Mouse (Mus musculus): ENCODE data around the gene Sdk2. TPM values are rescaled to one million over a fixed set of nuclear protein-coding genes. Genes with fewer than 3 reads are reported as not detected.

Sdk2 gene
- polyA plus RNA-seq, 1 experiment from 2014 or later: 4.2 TPM

- no peaks in the 10 kb centered on the region for H3K4me1 ChIP-seq (ENCODE audit: control insufficient read depth, insufficient read depth, low read length)
- WGBS: 92% methylated on average over 11 of the region's 11 CpGs
These were observed 139.6 kb downstream of the Sdk2 start for GRCm38 (mm10) chr11:113927231-113927630.

GRCm38 (mm10) chr11:113923137-113923536, 143.7 kb downstream of the Sdk2 start:
- WGBS: 63% methylated on average over 5 of the region's 5 CpGs
- no peak overlapping the region for H3K27ac ChIP-seq (ENCODE audit: low read depth, low read length)
- no peaks in the 10 kb centered on the region for H3K4me1 ChIP-seq (ENCODE audit: control insufficient read depth, insufficient read depth, low read length)
- ATAC-seq (ENCODE audit: low FRiP score, low TSS enrichment): no peak
- H3K4me3 ChIP-seq (ENCODE audit: low read length): no peak overlapping the region
- H3K9ac ChIP-seq (ENCODE audit: low read depth, low read length): no peak overlapping the region
- no peaks in the 10 kb centered on the region for H3K27me3 ChIP-seq (ENCODE audit: control insufficient read depth, insufficient read depth, low read length)
- H3K36me3 ChIP-seq (ENCODE audit: control insufficient read depth, insufficient read depth, low read length): no peaks in the 10 kb centered on the region
- H3K9me3 ChIP-seq (ENCODE audit: control insufficient read depth, low read length): no peaks in the 10 kb centered on the region
- H3K4me2 ChIP-seq (replicated peaks; ENCODE audit: low read depth, low read length): no peak overlapping the region

More at GRCm38 (mm10) chr11:113927231-113927630, 139.6 kb downstream of the Sdk2 start:
- Histone ChIP-seq H3K27ac (ENCODE audit: low read depth, low read length) (no peak overlapping the region), H3K4me3 (ENCODE audit: low read length) (no peak overlapping the region), H3K9me3 (ENCODE audit: control insufficient read depth, low read length) (no peaks in the 10 kb centered on the region), H3K36me3 (ENCODE audit: control insufficient read depth, insufficient read depth, low read length) (no peaks in the 10 kb centered on the region), H3K4me2 (replicated peaks; ENCODE audit: low read depth, low read length) (no peak overlapping the region), H3K27me3 (ENCODE audit: control insufficient read depth, insufficient read depth, low read length) (no peaks in the 10 kb centered on the region), H3K9ac (ENCODE audit: low read depth, low read length) (no peak overlapping the region)
- no peak for ATAC-seq (ENCODE audit: low FRiP score, low TSS enrichment)

GRCm38 (mm10) chr11:113903131-113903860, 163.6 kb downstream of the Sdk2 start:
- Histone ChIP-seq H3K36me3 (ENCODE audit: control insufficient read depth, insufficient read depth, low read length) (no peaks in the 10 kb centered on the region), H3K9me3 (ENCODE audit: control insufficient read depth, low read length) (no peaks in the 10 kb centered on the region), H3K27me3 (ENCODE audit: control insufficient read depth, insufficient read depth, low read length) (no peaks in the 10 kb centered on the region), H3K4me3 (ENCODE audit: low read length) (no peak overlapping the region), H3K4me1 (ENCODE audit: control insufficient read depth, insufficient read depth, low read length) (no peaks in the 10 kb centered on the region), H3K9ac (ENCODE audit: low read depth, low read length) (no peak overlapping the region), H3K4me2 (replicated peaks; ENCODE audit: low read depth, low read length) (no peak overlapping the region), H3K27ac (ENCODE audit: low read depth, low read length) (no peak overlapping the region)
- ATAC-seq (ENCODE audit: low FRiP score, low TSS enrichment): no peak
- WGBS: 76% methylated on average over 16 of the region's 16 CpGs

- Histone ChIP-seq H3K4me3 (ENCODE audit: low read length) (no peak overlapping the region), H3K4me1 (ENCODE audit: control insufficient read depth, insufficient read depth, low read length) (no peaks in the 10 kb centered on the region), H3K36me3 (ENCODE audit: control insufficient read depth, insufficient read depth, low read length) (no peaks in the 10 kb centered on the region), H3K4me2 (replicated peaks; ENCODE audit: low read depth, low read length) (no peak overlapping the region), H3K27me3 (ENCODE audit: control insufficient read depth, insufficient read depth, low read length) (no peaks in the 10 kb centered on the region), H3K27ac (ENCODE audit: low read depth, low read length) (no peak overlapping the region), H3K9ac (ENCODE audit: low read depth, low read length) (no peak overlapping the region), H3K9me3 (ENCODE audit: control insufficient read depth, low read length) (no peaks in the 10 kb centered on the region)
- WGBS: 49% methylated on average over 7 of the region's 7 CpGs
- no peak for ATAC-seq (ENCODE audit: low FRiP score, low TSS enrichment)
These were observed 164.9 kb downstream of the Sdk2 start for GRCm38 (mm10) chr11:113901906-113902305.

GRCm38 (mm10) chr11:113898671-113899070, 168.2 kb downstream of the Sdk2 start:
- no peak overlapping the region for H3K27ac ChIP-seq (ENCODE audit: low read depth, low read length)
- 57% methylated on average over 7 of the region's 7 CpGs for WGBS
- no peak for ATAC-seq (ENCODE audit: low FRiP score, low TSS enrichment)

GRCm38 (mm10) chr11:113896006-113896405, 170.8 kb downstream of the Sdk2 start:
- H3K36me3 ChIP-seq (ENCODE audit: control insufficient read depth, insufficient read depth, low read length): no peaks in the 10 kb centered on the region
- H3K9ac ChIP-seq (ENCODE audit: low read depth, low read length): no peak overlapping the region
- H3K4me3 ChIP-seq (ENCODE audit: low read length): no peak overlapping the region
- H3K27ac ChIP-seq (ENCODE audit: low read depth, low read length): no peak overlapping the region
- no peak for ATAC-seq (ENCODE audit: low FRiP score, low TSS enrichment)
- 85% methylated on average over 5 of the region's 5 CpGs for WGBS
- no peaks in the 10 kb centered on the region for H3K9me3 ChIP-seq (ENCODE audit: control insufficient read depth, low read length)
- H3K4me2 ChIP-seq (replicated peaks; ENCODE audit: low read depth, low read length): no peak overlapping the region
- no peaks in the 10 kb centered on the region for H3K27me3 ChIP-seq (ENCODE audit: control insufficient read depth, insufficient read depth, low read length)
- no peaks in the 10 kb centered on the region for H3K4me1 ChIP-seq (ENCODE audit: control insufficient read depth, insufficient read depth, low read length)

More at GRCm38 (mm10) chr11:113898671-113899070, 168.2 kb downstream of the Sdk2 start:
- no peak overlapping the region for H3K9ac ChIP-seq (ENCODE audit: low read depth, low read length)
- no peaks in the 10 kb centered on the region for H3K4me1 ChIP-seq (ENCODE audit: control insufficient read depth, insufficient read depth, low read length)
- H3K4me2 ChIP-seq (replicated peaks; ENCODE audit: low read depth, low read length): no peak overlapping the region
- H3K9me3 ChIP-seq (ENCODE audit: control insufficient read depth, low read length): no peaks in the 10 kb centered on the region
- H3K36me3 ChIP-seq (ENCODE audit: control insufficient read depth, insufficient read depth, low read length): no peaks in the 10 kb centered on the region
- no peaks in the 10 kb centered on the region for H3K27me3 ChIP-seq (ENCODE audit: control insufficient read depth, insufficient read depth, low read length)
- H3K4me3 ChIP-seq (ENCODE audit: low read length): no peak overlapping the region

- no peak overlapping the region for H3K9ac ChIP-seq (ENCODE audit: low read depth, low read length)
- H3K27ac ChIP-seq (ENCODE audit: low read depth, low read length): no peak overlapping the region
- H3K36me3 ChIP-seq (ENCODE audit: control insufficient read depth, insufficient read depth, low read length): no peaks in the 10 kb centered on the region
- no peak overlapping the region for H3K4me2 ChIP-seq (replicated peaks; ENCODE audit: low read depth, low read length)
- WGBS: 75% methylated on average over 6 of the region's 6 CpGs
- H3K27me3 ChIP-seq (ENCODE audit: control insufficient read depth, insufficient read depth, low read length): no peaks in the 10 kb centered on the region
- no peaks in the 10 kb centered on the region for H3K9me3 ChIP-seq (ENCODE audit: control insufficient read depth, low read length)
- H3K4me3 ChIP-seq (ENCODE audit: low read length): no peak overlapping the region
- no peaks in the 10 kb centered on the region for H3K4me1 ChIP-seq (ENCODE audit: control insufficient read depth, insufficient read depth, low read length)
- no peak for ATAC-seq (ENCODE audit: low FRiP score, low TSS enrichment)
These were observed 173.9 kb downstream of the Sdk2 start for GRCm38 (mm10) chr11:113892924-113893323.

- Histone ChIP-seq H3K4me2 (replicated peaks; ENCODE audit: low read depth, low read length) (no peak overlapping the region), H3K9me3 (ENCODE audit: control insufficient read depth, low read length) (no peaks in the 10 kb centered on the region), H3K27ac (ENCODE audit: low read depth, low read length) (no peak overlapping the region), H3K27me3 (ENCODE audit: control insufficient read depth, insufficient read depth, low read length) (no peaks in the 10 kb centered on the region), H3K4me1 (ENCODE audit: control insufficient read depth, insufficient read depth, low read length) (no peaks in the 10 kb centered on the region), H3K36me3 (ENCODE audit: control insufficient read depth, insufficient read depth, low read length) (no peaks in the 10 kb centered on the region), H3K9ac (ENCODE audit: low read depth, low read length) (no peak overlapping the region), H3K4me3 (ENCODE audit: low read length) (no peak overlapping the region)
- no peak for ATAC-seq (ENCODE audit: low FRiP score, low TSS enrichment)
- WGBS: 70% methylated on average over 6 of the region's 6 CpGs
These were observed 174.8 kb downstream of the Sdk2 start for GRCm38 (mm10) chr11:113892067-113892466.

GRCm38 (mm10) chr11:113888156-113888750, 178.6 kb downstream of the Sdk2 start:
- WGBS: 79% methylated on average over 5 of the region's 5 CpGs
- Histone ChIP-seq H3K4me2 (replicated peaks; ENCODE audit: low read depth, low read length) (no peak overlapping the region), H3K9ac (ENCODE audit: low read depth, low read length) (no peak overlapping the region), H3K4me3 (ENCODE audit: low read length) (no peak overlapping the region), H3K36me3 (ENCODE audit: control insufficient read depth, insufficient read depth, low read length) (no peaks in the 10 kb centered on the region), H3K27me3 (ENCODE audit: control insufficient read depth, insufficient read depth, low read length) (no peaks in the 10 kb centered on the region), H3K27ac (ENCODE audit: low read depth, low read length) (no peak overlapping the region), H3K9me3 (ENCODE audit: control insufficient read depth, low read length) (no peaks in the 10 kb centered on the region), H3K4me1 (ENCODE audit: control insufficient read depth, insufficient read depth, low read length) (no peaks in the 10 kb centered on the region)
- no peak for ATAC-seq (ENCODE audit: low FRiP score, low TSS enrichment)
